Mouse (Mus musculus) left cerebral cortex, adult 8-10 months (tissue): ENCODE measurements around the gene Sppl2b. TPM values are rescaled to one million over a fixed set of nuclear protein-coding genes. Genes with fewer than 3 reads are reported as not detected.

Experiments used
- DNase-seq, 2 experiments: peaks; one replicate each; pipeline ENCODE4 v3.0.0; 2022; ENCODE audit warnings: low spot score in 2 of 2
- microRNA-seq, 2 experiments: library from miRNA; unstranded; fragments of <30 nt; microRNA quantifications; one replicate each; pipeline ENCODE4 v1.2.0; 2022
- total RNA-seq, 4 experiments: library from RNA; stranded (reverse); gene quantifications; 2 replicates each; pipeline ENCODE4 v1.2.4; 2022

The Sppl2b gene
- total RNA-seq, 4 experiments from 2014 or later = 42.1 to 52.3 (median 46.0) TPM

DNA sequence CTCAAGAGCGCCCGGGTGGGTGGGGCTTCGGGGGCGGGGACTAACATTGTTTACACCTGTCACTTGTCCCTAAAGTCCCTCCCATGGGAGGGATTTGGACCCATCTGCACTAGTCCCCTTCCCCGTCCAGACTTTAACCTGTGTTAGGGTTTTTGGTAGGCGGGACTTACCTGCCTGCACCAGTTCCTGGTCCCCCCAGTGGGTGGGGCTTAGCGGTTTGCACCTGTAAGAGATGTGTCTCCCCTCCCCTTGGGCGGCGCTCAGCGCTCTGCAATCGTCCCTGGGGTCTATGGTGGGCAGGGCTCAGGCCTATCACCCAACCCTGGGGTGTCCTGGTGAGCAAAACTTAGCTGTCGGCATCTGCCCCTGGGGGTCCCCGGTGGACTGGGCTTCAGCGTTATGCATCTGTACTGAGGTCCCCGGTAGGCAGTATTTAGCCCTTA, 62.3 kb downstream of the Sppl2b start:
- no peak for DNase-seq

DNA sequence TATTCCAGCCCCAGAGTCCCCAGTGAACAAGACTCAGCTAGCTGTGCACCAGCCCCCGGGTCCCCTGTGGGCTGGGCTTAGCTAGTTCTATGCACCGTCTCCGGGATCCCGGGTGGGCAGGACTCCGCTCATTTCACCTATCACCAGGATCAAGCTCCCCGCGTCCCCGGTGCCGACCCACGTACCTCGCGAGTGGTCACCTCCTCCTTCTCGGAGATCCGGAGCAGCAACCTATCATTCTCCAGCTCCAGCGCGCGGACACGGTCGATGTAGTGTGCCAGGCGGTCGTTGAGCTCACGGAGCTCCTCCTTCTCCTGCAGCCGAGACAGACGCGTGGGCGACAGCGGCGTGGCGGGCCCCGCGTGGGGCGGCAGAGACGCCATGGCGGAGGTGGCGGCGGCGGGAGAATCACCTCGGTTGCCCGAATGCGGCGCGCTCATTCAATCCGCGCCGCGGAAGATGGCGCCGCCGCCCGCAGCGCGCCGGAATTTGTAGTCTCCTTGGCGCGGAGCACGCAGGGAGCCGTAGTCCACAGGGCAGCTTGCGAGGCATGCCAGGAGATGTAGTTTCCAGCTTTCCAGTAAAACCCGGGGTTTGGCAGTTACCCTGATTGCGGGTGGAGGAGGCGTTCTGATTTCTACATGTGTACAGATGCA, 62.8 kb downstream of the Sppl2b start, which contains the start of gene Lmnb2:
TSS of gene Lmnb2 (minus strand) at position 467 of the 656 bp plus-strand sequence.
- DNase-seq = peak; percentile 69 to 82

Small RNAs within 50 kb of the gene (microRNA-seq; reads per million reads assigned to microRNA genes)
- 2.6 to 3.4 reads per million in 2 experiments for gene Mir1982

Other genes with a start within 250 kb of the Sppl2b start
- 1 to 10 TPM; 1.8 to 4.2 (median 3.3) TPM for gene Gm49322, start 249.3 kb upstream of the Sppl2b start, total RNA-seq
- 100 to 1,000 TPM; 214 to 250 (median 240) TPM for gene Csnk1g2, start 232.4 kb upstream of the Sppl2b start, total RNA-seq
- gene Btbd2, start 198.2 kb upstream of the Sppl2b start, total RNA-seq = 10 to 100 TPM; 88.6 to 97.6 (median 94.5) TPM
- 10 to 100 TPM; 36.0 to 47.0 (median 40.9) TPM for gene Mknk2, start 177.2 kb upstream of the Sppl2b start, total RNA-seq
- 10 to 100 TPM; 12.0 to 17.6 (median 14.8) TPM for gene Mob3a, start 153.3 kb upstream of the Sppl2b start, total RNA-seq
- gene Izumo4, start 153.1 kb upstream of the Sppl2b start, total RNA-seq = 10 to 100 TPM; 44.2 to 67.8 (median 57.0) TPM
- gene Ap3d1, start 113.0 kb upstream of the Sppl2b start, total RNA-seq = 100 to 1,000 TPM; 126 to 147 (median 139) TPM
- 10 to 100 TPM; 39.0 to 53.1 (median 41.5) TPM for gene Dot1l, start 100.1 kb upstream of the Sppl2b start, total RNA-seq
- gene Sf3a2, start 57.1 kb upstream of the Sppl2b start, total RNA-seq = 10 to 100 TPM; 35.5 to 53.7 (median 46.1) TPM
- gene Plekhj1, start 56.6 kb upstream of the Sppl2b start, total RNA-seq = 10 to 100 TPM; 61.3 to 74.5 (median 66.4) TPM
- gene Amh, start 50.0 kb upstream of the Sppl2b start, total RNA-seq = 1 to 10 TPM; 1.1 to 2.2 (median 1.7) TPM
- 1 to 10 TPM; 5.1 to 9.7 (median 6.2) TPM for gene Jsrp1, start 41.8 kb upstream of the Sppl2b start, total RNA-seq
- 100 to 1,000 TPM; 505 to 586 (median 560) TPM for gene Oaz1, start 28.6 kb upstream of the Sppl2b start, total RNA-seq
- 10 to 100 TPM; 46.4 to 64.4 (median 48.1) TPM for gene Lingo3, start 11.2 kb upstream of the Sppl2b start, total RNA-seq
- gene Lsm7, start 66 bp upstream of the Sppl2b start, total RNA-seq = 10 to 100 TPM; 35.4 to 57.9 (median 48.2) TPM
- under 1 TPM; 0.22 to 0.60 (median 0.39) TPM for gene Tmprss9, start 16.6 kb downstream of the Sppl2b start, total RNA-seq
- gene Timm13, start 45.7 kb downstream of the Sppl2b start, total RNA-seq = 100 to 1,000 TPM; 106 to 147 (median 124) TPM
- gene Lmnb2, start 63.0 kb downstream of the Sppl2b start, total RNA-seq = 10 to 100 TPM; 17.6 to 21.2 (median 20.1) TPM
- gene Gadd45b, start 74.8 kb downstream of the Sppl2b start, total RNA-seq = 10 to 100 TPM; 13.8 to 24.0 (median 20.6) TPM
- 100 to 1,000 TPM; 204 to 252 (median 224) TPM for gene Gng7, start 159.7 kb downstream of the Sppl2b start, total RNA-seq
- gene Diras1, start 170.4 kb downstream of the Sppl2b start, total RNA-seq = 100 to 1,000 TPM; 115 to 131 (median 118) TPM
- gene Slc39a3, start 182.2 kb downstream of the Sppl2b start, total RNA-seq = 10 to 100 TPM; 53.9 to 58.9 (median 56.4) TPM
- 100 to 1,000 TPM; 165 to 176 (median 169) TPM for gene Sgta, start 204.9 kb downstream of the Sppl2b start, total RNA-seq
- 10 to 100 TPM; 37.2 to 47.4 (median 43.3) TPM for gene Thop1, start 214.8 kb downstream of the Sppl2b start, total RNA-seq
- gene Creb3l3, start 243.6 kb downstream of the Sppl2b start, total RNA-seq = under 1 TPM in 3 of 4 experiments, not detected in 1; 0.28 to 0.48 (median 0.37) TPM